12 mouse cellular contexts compared by ENCODE assay signal in the genomic region with DNA sequence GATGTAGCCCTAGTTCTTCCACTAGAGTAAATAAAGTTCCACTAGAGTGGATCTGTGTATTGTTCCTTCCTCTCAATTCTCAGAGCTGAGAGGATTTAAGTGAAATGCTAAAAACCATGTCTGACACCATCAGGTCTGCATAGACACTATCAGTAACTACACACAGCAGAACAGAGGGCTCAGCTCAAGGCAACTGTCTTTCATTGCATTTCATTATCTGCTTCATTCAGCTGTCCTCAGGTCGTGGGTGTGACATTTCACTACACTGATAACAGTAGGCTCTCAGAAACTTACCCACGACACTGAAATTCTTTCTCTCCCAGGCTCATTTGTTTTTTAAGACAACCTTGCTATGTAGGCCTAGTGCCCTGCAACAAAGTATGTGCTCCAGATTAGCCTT. TPM values are rescaled to one million over a fixed set of nuclear protein-coding genes. Genes with fewer than 3 reads are reported as not detected.
DNase-seq lines count a peak whose midpoint lies in the region; ATAC-seq lines count a peak whose summit lies in the region.
"Had no signal": no experiment of that assay in that cellular context is flagged by ENCODE, and none has a peak within 500 bp of the region (broad histone marks: within the 10 kb centered on the region; RNA-seq: fewer than 3 reads in every experiment).

No protein-coding gene starts in this region.

- DNase-seq in kidney, adult 18-20 months, result no peak
- DNase-seq in c-Kit-positive CD71-negative TER-119-negative erythroid progenitor cells, embryonic 14.5 days (ENCODE audit: low read depth), result peak; percentile 63
- no peak for DNase-seq in thymus, adult 18-20 months
- DNase-seq in gastrocnemius, adult 18-20 months (ENCODE audit: low spot score), result no peak
- DNase-seq: gastrocnemius, postnatal 14 days; thymus, postnatal 36 days had no signal

- H3K4me2 ChIP-seq in kidney, embryonic 15.5 days, result no peak overlapping the region
- no peak overlapping the region for H3K4me2 ChIP-seq in intestine, embryonic 16.5 days (ENCODE audit: low read depth, low read length)
- no peak overlapping the region for H3K4me2 ChIP-seq in stomach, embryonic 15.5 days
- H3K4me2 ChIP-seq: lung, embryonic 15.5 days had no signal

- H3K9ac ChIP-seq in kidney, embryonic 15.5 days, result no peak overlapping the region
- no peak overlapping the region for H3K9ac ChIP-seq in intestine, embryonic 16.5 days (ENCODE audit: low read depth, low read length)
- H3K9ac ChIP-seq in stomach, embryonic 15.5 days, result no peak overlapping the region
- H3K9ac ChIP-seq: lung, embryonic 15.5 days had no signal

- no peaks in the 10 kb centered on the region for H3K9me3 ChIP-seq in kidney, embryonic 15.5 days (replicated peaks)
- no peaks in the 10 kb centered on the region for H3K9me3 ChIP-seq in intestine, embryonic 16.5 days (ENCODE audit: control insufficient read depth, low read length)
- no peaks in the 10 kb centered on the region for H3K9me3 ChIP-seq in stomach, embryonic 15.5 days
- H3K9me3 ChIP-seq: forebrain, embryonic 10.5 days; lung, embryonic 15.5 days had no signal

- WGBS in kidney, embryonic 15.5 days, result 61% methylated on average over 2 of the region's 2 CpGs
- 37% methylated on average over 2 of the region's 2 CpGs for WGBS in intestine, embryonic 16.5 days
- 43% methylated on average over 2 of the region's 2 CpGs for WGBS in stomach, embryonic 15.5 days

- H3K4me1 ChIP-seq in kidney, embryonic 15.5 days, result peaks cover 26% of the 10 kb centered on the region
- peaks cover 29% of the 10 kb centered on the region for H3K4me1 ChIP-seq in intestine, embryonic 16.5 days (ENCODE audit: control insufficient read depth, insufficient read depth, low read length)
- H3K4me1 ChIP-seq in stomach, embryonic 15.5 days, result peaks cover 13% of the 10 kb centered on the region; the same call in 1 of the 2 replicates

- 0 out of 2 replicates have a peak, but pooled peaks have one; percentile 60 for ATAC-seq in kidney, embryonic 15.5 days (replicated peaks; ENCODE audit: low FRiP score)
- 0 out of 2 replicates have a peak, but pooled peaks have one; percentile 40 for ATAC-seq in intestine, embryonic 16.5 days
- ATAC-seq in stomach, embryonic 15.5 days (ENCODE audit: insufficient read depth, low FRiP score, low read depth), result peak; percentile 94
- ATAC-seq: activated CD4-positive, CD25-positive, alpha-beta regulatory T cell, adult 4 months had no signal

- H3K27me3 ChIP-seq in kidney, embryonic 15.5 days, result no peaks in the 10 kb centered on the region
- H3K27me3 ChIP-seq in intestine, embryonic 16.5 days (replicated peaks; ENCODE audit: control insufficient read depth, insufficient read depth, low read length), result no peaks in the 10 kb centered on the region
- H3K27me3 ChIP-seq in stomach, embryonic 15.5 days (replicated peaks), result no peaks in the 10 kb centered on the region
- H3K27me3 ChIP-seq: lung, embryonic 15.5 days had no signal

- H3K27ac ChIP-seq in kidney, embryonic 15.5 days, result no peak overlapping the region; the same call in 1 of the 2 replicates
- H3K27ac ChIP-seq in intestine, embryonic 16.5 days (ENCODE audit: low read length), result no peak overlapping the region
- H3K27ac ChIP-seq in stomach, embryonic 15.5 days, result no peak overlapping the region
- H3K27ac ChIP-seq: forebrain, embryonic 10.5 days; lung, embryonic 15.5 days had no signal

- 0 out of 2 replicates have a peak, but pooled peaks cover 5% of the 10 kb centered on the region for H3K36me3 ChIP-seq in kidney, embryonic 15.5 days
- H3K36me3 ChIP-seq in intestine, embryonic 16.5 days (ENCODE audit: control insufficient read depth, insufficient read depth, low read length), result no peaks in the 10 kb centered on the region
- 0 out of 2 replicates have a peak, but pooled peaks cover 3% of the 10 kb centered on the region for H3K36me3 ChIP-seq in stomach, embryonic 15.5 days
- H3K36me3 ChIP-seq: lung, embryonic 15.5 days had no signal

- H3K4me3 ChIP-seq in kidney, embryonic 15.5 days (replicated peaks), result no peak overlapping the region
- no peak overlapping the region for H3K4me3 ChIP-seq in intestine, embryonic 16.5 days (ENCODE audit: low read length)
- no peak overlapping the region for H3K4me3 ChIP-seq in stomach, embryonic 15.5 days (replicated peaks)
- H3K4me3 ChIP-seq: forebrain, embryonic 10.5 days; lung, embryonic 15.5 days had no signal

RNA-seq across cellular contexts. Expression of a gene that starts 14.8 kb away (rescaled TPM):
- 148 and 157 TPM in 2 replicates for polyA plus RNA-seq in kidney, embryonic 15.5 days (2015; fragmentation: Nextera tagmentation; extraction: Ambion mirVana)
- polyA plus RNA-seq in intestine, embryonic 16.5 days (2015; fragmentation: Nextera tagmentation; extraction: Ambion mirVana), result 124 and 144 TPM in 2 replicates
- 117 and 130 TPM in 2 replicates for polyA plus RNA-seq in stomach, embryonic 15.5 days (2015; fragmentation: Nextera tagmentation; extraction: Ambion mirVana)
- 100 to 1,000 TPM; 123 to 132 TPM for total RNA-seq in gastrocnemius, adult 18-20 months (2021)

RNA-seq across cellular contexts. Expression of a gene that starts 58.8 kb away (rescaled TPM):
- 35.8 and 38.2 TPM in 2 replicates for polyA plus RNA-seq in kidney, embryonic 15.5 days (2015; fragmentation: Nextera tagmentation; extraction: Ambion mirVana)
- 27.0 and 28.2 TPM in 2 replicates for polyA plus RNA-seq in intestine, embryonic 16.5 days (2015; fragmentation: Nextera tagmentation; extraction: Ambion mirVana)
- polyA plus RNA-seq in stomach, embryonic 15.5 days (2015; fragmentation: Nextera tagmentation; extraction: Ambion mirVana), result 30.3 and 31.9 TPM in 2 replicates
- 1 to 10 TPM; 6.3 to 6.5 TPM for total RNA-seq in gastrocnemius, adult 18-20 months (2021)

RNA-seq across cellular contexts. Expression of a gene that starts 59.0 kb away (rescaled TPM):
- polyA plus RNA-seq in kidney, embryonic 15.5 days (2015; fragmentation: Nextera tagmentation; extraction: Ambion mirVana), result 139 and 144 TPM in 2 replicates
- polyA plus RNA-seq in intestine, embryonic 16.5 days (2015; fragmentation: Nextera tagmentation; extraction: Ambion mirVana), result 220 and 272 TPM in 2 replicates
- polyA plus RNA-seq in stomach, embryonic 15.5 days (2015; fragmentation: Nextera tagmentation; extraction: Ambion mirVana), result 144 and 153 TPM in 2 replicates
- total RNA-seq in gastrocnemius, adult 18-20 months (2021), result 10 to 100 TPM; 76.3 to 84.8 TPM

Comparison
In these comparisons a context has a peak if more than half of its experiments do, and no peak if none do; other contexts are left out.
1. ATAC-seq: peak in every context shown above with its lines; median percentile 94 in stomach, embryonic 15.5 days; 60 in kidney, embryonic 15.5 days; 40 in intestine, embryonic 16.5 days.